Mouse (Mus musculus): ENCODE measurements around the gene Prkch. TPM values are rescaled to one million over a fixed set of nuclear protein-coding genes. Genes with fewer than 3 reads are reported as not detected.
"Not testable (repeated sequence)": the region's sequence is repeated elsewhere in the genome, so short reads cannot be mapped to it uniquely, and the experiment has no call there.

Prkch gene
- total and polyA plus RNA-seq, 2 experiments from 2014 or later, result 9.9 to 16.2 TPM

- 5% methylated on average over 5 of the region's 5 CpGs for WGBS
- Histone ChIP-seq H3K27ac (ENCODE audit: low read depth, low read length) (no peak overlapping the region), H3K4me3 (ENCODE audit: low read depth, low read length) (no peak overlapping the region), H3K9me3 (ENCODE audit: low read length) (no peaks in the 10 kb centered on the region), H3K4me2 (ENCODE audit: low read depth, low read length, poor library complexity, severe bottlenecking) (no peak overlapping the region), H3K36me3 (ENCODE audit: insufficient read depth, low read length) (no peaks in the 10 kb centered on the region), H3K9ac (replicated peaks; ENCODE audit: low read length, poor library complexity, severe bottlenecking) (no peak overlapping the region), H3K4me1 (ENCODE audit: insufficient read depth, low read length) (no peaks in the 10 kb centered on the region), H3K27me3 (ENCODE audit: insufficient read depth, low read length) (peaks cover 4% of the 10 kb centered on the region)
- DNase-seq (ENCODE audit: low spot score), result peak; percentile 84
- 0 out of 2 replicates have a peak, but pooled peaks have one; percentile 41 for ATAC-seq (ENCODE audit: low FRiP score)
- TF ChIP-seq CTCF (IDR thresholded peaks at IDR 0.05), result peak; percentile 86
Observed at GRCm38 (mm10) chr12:73554155-73554554, 30.4 kb upstream of the Prkch start.

DNA sequence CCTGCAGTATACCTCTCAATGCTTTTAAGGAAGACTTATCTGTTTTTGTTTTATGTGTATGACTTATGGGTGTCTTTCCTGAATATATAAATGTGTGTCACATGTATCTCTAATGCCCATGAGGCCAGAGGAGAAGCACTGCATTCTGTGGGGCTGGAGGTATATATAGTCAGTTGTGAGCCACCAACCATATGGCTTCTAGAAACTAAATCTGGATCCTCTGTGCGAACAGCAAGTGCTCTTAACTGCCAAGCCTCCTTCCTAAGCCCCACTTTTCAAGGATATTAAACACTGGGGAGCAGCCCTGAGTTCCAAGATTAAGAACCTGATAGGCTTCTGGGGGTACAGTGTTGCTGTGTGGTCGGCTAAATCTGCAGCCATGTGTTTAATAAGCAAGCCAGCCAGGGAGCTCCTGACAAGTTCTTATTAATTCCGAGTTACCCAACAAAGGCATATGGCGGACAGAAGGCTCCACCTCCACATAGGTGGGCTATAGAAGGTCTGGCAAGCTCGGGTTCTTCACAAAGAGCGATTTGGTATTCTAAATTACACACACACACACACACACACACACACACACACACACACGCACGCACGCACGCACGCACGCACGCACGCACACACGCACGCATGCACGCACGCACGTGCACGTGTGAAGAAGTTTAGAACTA lies 25.9 kb upstream of the Prkch start:
- Histone ChIP-seq H3K36me3 (ENCODE audit: insufficient read depth, low read length) (no peaks in the 10 kb centered on the region), H3K4me1 (ENCODE audit: insufficient read depth, low read length) (no peaks in the 10 kb centered on the region), H3K4me2 (ENCODE audit: low read depth, low read length, poor library complexity, severe bottlenecking) (no peak overlapping the region), H3K9me3 (ENCODE audit: low read length) (no peaks in the 10 kb centered on the region), H3K9ac (replicated peaks; ENCODE audit: low read length, poor library complexity, severe bottlenecking) (no peak overlapping the region), H3K27me3 (ENCODE audit: insufficient read depth, low read length) (no peaks in the 10 kb centered on the region; the same call in 1 of the 2 replicates), H3K4me3 (ENCODE audit: low read depth, low read length) (no peak overlapping the region), H3K27ac (ENCODE audit: low read depth, low read length) (no peak overlapping the region)
- peak; percentile 9 for DNase-seq (ENCODE audit: low spot score)
- TF ChIP-seq CTCF (IDR thresholded peaks at IDR 0.05), result no peak
- 88% methylated on average over 20 of the region's 20 CpGs for WGBS
- no peak for ATAC-seq (ENCODE audit: low FRiP score)

DNA sequence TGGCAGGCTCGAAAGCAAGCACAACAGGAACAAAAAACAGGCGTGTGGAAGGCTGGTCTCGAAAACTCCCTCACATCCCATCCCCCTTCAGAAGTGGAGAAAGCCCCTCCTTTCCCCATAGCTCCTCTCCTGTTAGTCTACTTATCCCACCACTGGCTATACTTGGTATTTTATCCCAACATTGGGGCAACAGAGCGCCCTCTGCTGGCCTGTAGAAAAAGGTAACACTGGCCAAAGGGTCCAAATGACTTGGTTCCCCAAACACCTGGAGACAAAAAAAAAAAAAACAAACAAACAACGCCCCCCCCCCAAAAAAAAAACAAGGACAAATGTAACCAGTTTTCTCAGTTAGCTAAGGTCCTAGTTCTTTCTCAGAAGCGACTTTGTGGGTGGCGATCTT lies 24.5 kb upstream of the Prkch start:
- H3K4me2 ChIP-seq (ENCODE audit: low read depth, low read length, poor library complexity, severe bottlenecking), result no peak overlapping the region
- no peak for ATAC-seq (ENCODE audit: low FRiP score)
- 51% methylated on average over 7 of the region's 7 CpGs for WGBS
- no peaks in the 10 kb centered on the region; the same call in 1 of the 2 replicates for H3K27me3 ChIP-seq (ENCODE audit: insufficient read depth, low read length)
- TF ChIP-seq CTCF (IDR thresholded peaks at IDR 0.05), result peak; percentile 46
- H3K9me3 ChIP-seq (ENCODE audit: low read length), result no peaks in the 10 kb centered on the region
- H3K4me3 ChIP-seq (ENCODE audit: low read depth, low read length), result no peak overlapping the region
- no peak for DNase-seq (ENCODE audit: low spot score)
- no peak overlapping the region for H3K27ac ChIP-seq (ENCODE audit: low read depth, low read length)
- H3K36me3 ChIP-seq (ENCODE audit: insufficient read depth, low read length), result no peaks in the 10 kb centered on the region
- H3K9ac ChIP-seq (replicated peaks; ENCODE audit: low read length, poor library complexity, severe bottlenecking), result no peak overlapping the region
- H3K4me1 ChIP-seq (ENCODE audit: insufficient read depth, low read length), result no peaks in the 10 kb centered on the region

DNA sequence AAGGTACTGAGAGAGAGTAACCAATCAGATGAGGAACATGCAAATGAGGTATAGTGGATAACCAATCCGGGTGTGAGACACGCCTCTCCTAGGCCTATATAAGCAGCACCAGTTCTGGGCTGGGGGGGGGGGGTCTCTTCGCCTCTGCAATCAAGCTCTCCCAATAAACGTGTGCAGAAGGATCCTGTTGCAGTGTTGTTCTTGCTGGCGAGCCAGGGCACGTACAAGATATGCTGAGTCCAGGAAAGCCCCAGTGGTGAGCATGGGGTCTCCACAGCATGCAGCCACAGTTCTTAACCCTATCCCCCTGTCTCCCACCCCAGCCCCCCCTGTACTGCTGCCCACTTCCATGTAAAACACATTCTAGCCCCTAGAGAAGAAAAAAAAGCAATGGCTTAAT lies 21.5 kb upstream of the Prkch start:
- H3K36me3 ChIP-seq (ENCODE audit: insufficient read depth, low read length); H3K9me3 ChIP-seq (ENCODE audit: low read length); DNase-seq (ENCODE audit: low spot score); H3K4me2 ChIP-seq (ENCODE audit: low read depth, low read length, poor library complexity, severe bottlenecking); H3K27me3 ChIP-seq (ENCODE audit: insufficient read depth, low read length); ATAC-seq (ENCODE audit: low FRiP score); H3K4me3 ChIP-seq (ENCODE audit: low read depth, low read length); H3K27ac ChIP-seq (ENCODE audit: low read depth, low read length); H3K9ac ChIP-seq (replicated peaks; ENCODE audit: low read length, poor library complexity, severe bottlenecking); H3K4me1 ChIP-seq (ENCODE audit: insufficient read depth, low read length): not testable (repeated sequence)
- WGBS, result 85% methylated on average over 6 of the region's 6 CpGs

- Histone ChIP-seq H3K27ac (ENCODE audit: low read depth, low read length) (no peak overlapping the region), H3K4me1 (ENCODE audit: insufficient read depth, low read length) (no peaks in the 10 kb centered on the region), H3K4me3 (ENCODE audit: low read depth, low read length) (no peak overlapping the region), H3K9ac (replicated peaks; ENCODE audit: low read length, poor library complexity, severe bottlenecking) (no peak overlapping the region), H3K27me3 (ENCODE audit: insufficient read depth, low read length) (no peaks in the 10 kb centered on the region; the same call in 1 of the 2 replicates), H3K4me2 (ENCODE audit: low read depth, low read length, poor library complexity, severe bottlenecking) (no peak overlapping the region), H3K36me3 (ENCODE audit: insufficient read depth, low read length) (no peaks in the 10 kb centered on the region), H3K9me3 (ENCODE audit: low read length) (no peaks in the 10 kb centered on the region)
- WGBS, result 10% methylated on average over 10 of the region's 10 CpGs
- ATAC-seq (ENCODE audit: low FRiP score) (no peak), DNase-seq (ENCODE audit: low spot score) (no peak)
- TF ChIP-seq CTCF (IDR thresholded peaks at IDR 0.05), result no peak
Observed at GRCm38 (mm10) chr12:73564176-73564575, 20.4 kb upstream of the Prkch start.

GRCm38 (mm10) chr12:73564795-73565619 lies 19.6 kb upstream of the Prkch start:
- ATAC-seq (ENCODE audit: low FRiP score) (no peak), DNase-seq (ENCODE audit: low spot score) (peak; percentile 76)
- Histone ChIP-seq H3K9ac (replicated peaks; ENCODE audit: low read length, poor library complexity, severe bottlenecking) (peak overlapping the region; percentile 50; the same call in 1 of the 2 replicates), H3K27me3 (ENCODE audit: insufficient read depth, low read length) (no peaks in the 10 kb centered on the region; the same call in 1 of the 2 replicates), H3K27ac (ENCODE audit: low read depth, low read length) (no peak overlapping the region), H3K36me3 (ENCODE audit: insufficient read depth, low read length) (no peaks in the 10 kb centered on the region), H3K4me1 (ENCODE audit: insufficient read depth, low read length) (no peaks in the 10 kb centered on the region), H3K4me3 (ENCODE audit: low read depth, low read length) (peak overlapping the region; percentile 30), H3K4me2 (ENCODE audit: low read depth, low read length, poor library complexity, severe bottlenecking) (peak overlapping the region; percentile 65), H3K9me3 (ENCODE audit: low read length) (no peaks in the 10 kb centered on the region)
- peak; percentile 77 for TF ChIP-seq CTCF (IDR thresholded peaks at IDR 0.05)
- WGBS, result 15% methylated on average over 21 of the region's 21 CpGs

All from midbrain, postnatal 0 days (tissue).